Mouse (Mus musculus) stomach, embryonic 14.5 days (tissue): ENCODE measurements around the gene Cntn5. TPM values are rescaled to one million over a fixed set of nuclear protein-coding genes. Genes with fewer than 3 reads are reported as not detected.

Source experiments
- ATAC-seq: fragments of 200-750 bp; cut with Nextera tagmentation; 2 replicates; pipeline ENCODE4 v1.8.0; 2017; ENCODE audit warnings: low read depth, moderate TSS enrichment; ENCODE audit not compliant: insufficient number of reproducible peaks, insufficient read depth, low FRiP score
- H3K27ac ChIP-seq: fragments of 300-500 bp; sonication (generic); 2 replicates; pipeline ENCODE4 v1.5.1; 2014; ENCODE audit warnings: mild to moderate bottlenecking, low read length, moderate library complexity, mixed read lengths
- H3K27me3 ChIP-seq: fragments of 300-500 bp; sonication (generic); 2 replicates; pipeline ENCODE4 v1.6.1; 2014; ENCODE audit warnings: low read length, control low read depth, mixed read lengths; ENCODE audit not compliant: control insufficient read depth, insufficient read depth
- H3K36me3 ChIP-seq: fragments of 300-500 bp; sonication (generic); 2 replicates; pipeline ENCODE4 v1.6.1; 2014; ENCODE audit warnings: mild to moderate bottlenecking, control low read depth, low read length, moderate library complexity, mixed read lengths; ENCODE audit not compliant: control insufficient read depth, insufficient read depth
- H3K4me1 ChIP-seq: fragments of 300-500 bp; sonication (generic); 2 replicates; pipeline ENCODE4 v1.6.1; 2014; ENCODE audit warnings: low read length, control low read depth, mixed read lengths; ENCODE audit not compliant: control insufficient read depth, insufficient read depth
- H3K4me2 ChIP-seq: fragments of 300-500 bp; sonication (generic); replicated peaks from 2 replicates; pipeline ENCODE4 v1.6.1; 2014; ENCODE audit warnings: low read depth, low read length, control low read depth
- H3K4me3 ChIP-seq: fragments of 300-500 bp; sonication (generic); 2 replicates; pipeline ENCODE4 v1.5.1; 2014; ENCODE audit warnings: low read depth, low read length, control low read depth
- H3K9ac ChIP-seq: fragments of 300-500 bp; sonication (generic); replicated peaks from 2 replicates; pipeline ENCODE4 v1.6.1; 2014; ENCODE audit warnings: low read depth, mild to moderate bottlenecking, control low read depth, low read length, moderate library complexity, mixed read lengths
- H3K9me3 ChIP-seq: fragments of 300-500 bp; sonication (generic); 2 replicates; pipeline ENCODE4 v1.6.1; 2016; ENCODE audit warnings: low read depth, low read length, control low read depth; ENCODE audit not compliant: control insufficient read depth
- WGBS: fragments of 180-500 bp; shearing (Covaris S2); extraction: QIAGEN DNeasy Blood & Tissue Kit; methylation state at CpG from one replicate; pipeline ENCODE4 v1.1.7; 2014; 5-methylcytosine and 5-hydroxymethylcytosine counted together
- polyA plus RNA-seq: library from polyadenylated mRNA; unstranded; fragments of >200 nt; fragmentation: Nextera tagmentation; extraction: Ambion mirVana; gene quantifications from 2 replicates; pipeline ENCODE4 v1.2.1, GENCODE M21; 2014

Gene Cntn5
- polyA plus RNA-seq, 1 experiment from 2014 or later = 0.20 TPM

- Histone ChIP-seq H3K27me3 (no peaks in the 10 kb centered on the region), H3K36me3 (no peaks in the 10 kb centered on the region), H3K4me1 (no peaks in the 10 kb centered on the region), H3K4me3 (no peak overlapping the region), H3K4me2 (no peak overlapping the region), H3K9ac (no peak overlapping the region), H3K27ac (no peak overlapping the region), H3K9me3 (no peaks in the 10 kb centered on the region)
- ATAC-seq = no peak
- WGBS = 72% methylated on average over 9 of the region's 9 CpGs
Observed at GRCm38 (mm10) chr9:9781157-9781884, 1123.3 kb downstream of the Cntn5 start.

GRCm38 (mm10) chr9:9779646-9780045 is 1124.9 kb downstream of the Cntn5 start:
- Histone ChIP-seq H3K27me3 (no peaks in the 10 kb centered on the region), H3K4me2 (no peak overlapping the region), H3K36me3 (no peaks in the 10 kb centered on the region), H3K27ac (no peak overlapping the region), H3K9me3 (no peaks in the 10 kb centered on the region), H3K4me1 (no peaks in the 10 kb centered on the region), H3K9ac (no peak overlapping the region), H3K4me3 (no peak overlapping the region)
- 59% methylated on average over 3 of the region's 3 CpGs for WGBS
- ATAC-seq = no peak

GRCm38 (mm10) chr9:9770777-9771176 is 1133.8 kb downstream of the Cntn5 start:
- 74% methylated on average over 2 of the region's 2 CpGs for WGBS
- H3K27ac ChIP-seq = no peak overlapping the region
- H3K9ac ChIP-seq = no peak overlapping the region
- no peaks in the 10 kb centered on the region for H3K4me1 ChIP-seq
- no peaks in the 10 kb centered on the region for H3K27me3 ChIP-seq
- no peak overlapping the region for H3K4me3 ChIP-seq
- H3K4me2 ChIP-seq = no peak overlapping the region
- H3K36me3 ChIP-seq = no peaks in the 10 kb centered on the region
- no peak for ATAC-seq
- no peaks in the 10 kb centered on the region for H3K9me3 ChIP-seq

GRCm38 (mm10) chr9:9769659-9770058 is 1134.9 kb downstream of the Cntn5 start:
- Histone ChIP-seq H3K36me3 (no peaks in the 10 kb centered on the region), H3K27ac (no peak overlapping the region), H3K4me2 (no peak overlapping the region), H3K9ac (no peak overlapping the region), H3K9me3 (no peaks in the 10 kb centered on the region), H3K4me3 (no peak overlapping the region), H3K27me3 (no peaks in the 10 kb centered on the region), H3K4me1 (no peaks in the 10 kb centered on the region)
- ATAC-seq = no peak

- Histone ChIP-seq H3K4me2 (no peak overlapping the region), H3K27ac (no peak overlapping the region), H3K9ac (no peak overlapping the region), H3K9me3 (no peaks in the 10 kb centered on the region), H3K27me3 (no peaks in the 10 kb centered on the region), H3K4me1 (no peaks in the 10 kb centered on the region), H3K36me3 (no peaks in the 10 kb centered on the region), H3K4me3 (no peak overlapping the region)
- ATAC-seq = no peak
- WGBS = 74% methylated on average over 1 of the region's 1 CpGs
Observed at GRCm38 (mm10) chr9:9718145-9718544, 1186.4 kb downstream of the Cntn5 start.

GRCm38 (mm10) chr9:9708671-9709070 is 1195.9 kb downstream of the Cntn5 start:
- no peak overlapping the region for H3K27ac ChIP-seq
- WGBS = 93% methylated on average over 5 of the region's 5 CpGs
- H3K36me3 ChIP-seq = no peaks in the 10 kb centered on the region
- no peaks in the 10 kb centered on the region for H3K27me3 ChIP-seq
- no peak for ATAC-seq
- H3K4me1 ChIP-seq = no peaks in the 10 kb centered on the region
- H3K9me3 ChIP-seq = no peaks in the 10 kb centered on the region
- H3K4me2 ChIP-seq = no peak overlapping the region
- H3K4me3 ChIP-seq = no peak overlapping the region
- no peak overlapping the region for H3K9ac ChIP-seq

GRCm38 (mm10) chr9:9707766-9708165 is 1196.8 kb downstream of the Cntn5 start:
- no peaks in the 10 kb centered on the region for H3K27me3 ChIP-seq
- H3K4me3 ChIP-seq = no peak overlapping the region
- H3K9me3 ChIP-seq = no peaks in the 10 kb centered on the region
- H3K9ac ChIP-seq = no peak overlapping the region
- no peak overlapping the region for H3K27ac ChIP-seq
- H3K4me1 ChIP-seq = no peaks in the 10 kb centered on the region
- no peak overlapping the region for H3K4me2 ChIP-seq
- no peak for ATAC-seq
- no peaks in the 10 kb centered on the region for H3K36me3 ChIP-seq

GRCm38 (mm10) chr9:9705180-9705579 is 1199.4 kb downstream of the Cntn5 start:
- no peaks in the 10 kb centered on the region for H3K27me3 ChIP-seq
- no peaks in the 10 kb centered on the region for H3K36me3 ChIP-seq
- H3K9me3 ChIP-seq = no peaks in the 10 kb centered on the region
- no peak overlapping the region for H3K4me2 ChIP-seq
- no peak overlapping the region for H3K27ac ChIP-seq
- H3K4me1 ChIP-seq = no peaks in the 10 kb centered on the region
- H3K4me3 ChIP-seq = no peak overlapping the region
- ATAC-seq = no peak
- no peak overlapping the region for H3K9ac ChIP-seq
- WGBS = 88% methylated on average over 1 of the region's 1 CpGs

GRCm38 (mm10) chr9:9696636-9697035 is 1207.9 kb downstream of the Cntn5 start:
- no peak for ATAC-seq
- Histone ChIP-seq H3K9me3 (no peaks in the 10 kb centered on the region), H3K36me3 (no peaks in the 10 kb centered on the region), H3K9ac (no peak overlapping the region), H3K4me1 (no peaks in the 10 kb centered on the region), H3K4me3 (no peak overlapping the region), H3K4me2 (no peak overlapping the region), H3K27me3 (no peaks in the 10 kb centered on the region), H3K27ac (no peak overlapping the region)
- WGBS = 59% methylated on average over 3 of the region's 3 CpGs
